Mouse (Mus musculus) limb, embryonic 11.5 days (tissue): ENCODE data around the gene Chrnb4. TPM values are rescaled to one million over a fixed set of nuclear protein-coding genes. Genes with fewer than 3 reads are reported as not detected.

Experiments
- ATAC-seq: fragments of 200-750 bp; cut with Nextera tagmentation; 2 replicates; pipeline ENCODE4 v1.8.0; 2017; ENCODE audit warnings: low read depth; ENCODE audit not compliant: insufficient number of reproducible peaks, low FRiP score, low TSS enrichment
- DNase-seq: peaks from one replicate; pipeline ENCODE4 v3.0.0-alpha.2; 2015; ENCODE audit warnings: low spot score
- H3K27ac ChIP-seq: fragments of 300-500 bp; sonication (generic); replicated peaks from 2 replicates; pipeline ENCODE4 v1.5.1; 2014; ENCODE audit warnings: low read depth, mild to moderate bottlenecking, low read length
- H3K27me3 ChIP-seq: fragments of 300-500 bp; sonication (generic); 2 replicates; pipeline ENCODE4 v1.6.1; 2014; ENCODE audit warnings: mild to moderate bottlenecking, low read length, mixed read lengths; ENCODE audit not compliant: control insufficient read depth, insufficient read depth
- H3K36me3 ChIP-seq: fragments of 300-500 bp; sonication (generic); 2 replicates; pipeline ENCODE4 v1.6.1; 2014; ENCODE audit warnings: mild to moderate bottlenecking, low read length, moderate library complexity, mixed read lengths; ENCODE audit not compliant: control insufficient read depth, insufficient read depth
- H3K4me1 ChIP-seq: fragments of 300-500 bp; sonication (generic); 2 replicates; pipeline ENCODE4 v1.6.1; 2014; ENCODE audit warnings: low read length, mixed read lengths; ENCODE audit not compliant: control insufficient read depth, insufficient read depth
- H3K4me2 ChIP-seq: fragments of 300-500 bp; sonication (generic); 2 replicates; pipeline ENCODE4 v1.6.1; 2014; ENCODE audit warnings: low read depth, mild to moderate bottlenecking, moderate library complexity; ENCODE audit not compliant: severe bottlenecking
- H3K4me3 ChIP-seq: fragments of 300-500 bp; sonication (generic); 2 replicates; pipeline ENCODE4 v1.5.1; 2014; ENCODE audit warnings: low read depth, low read length
- H3K9ac ChIP-seq: fragments of 300-500 bp; sonication (generic); 2 replicates; pipeline ENCODE4 v1.6.1; 2014; ENCODE audit warnings: mild to moderate bottlenecking, low read length
- H3K9me3 ChIP-seq: fragments of 300-500 bp; sonication (generic); 2 replicates; pipeline ENCODE4 v1.6.1; 2016; ENCODE audit warnings: low read length; ENCODE audit not compliant: control insufficient read depth
- WGBS: fragments of 180-500 bp; shearing (Covaris S2); extraction: QIAGEN DNeasy Blood & Tissue Kit; methylation state at CpG from one replicate; pipeline ENCODE4 v1.1.7; 2014; 5-methylcytosine and 5-hydroxymethylcytosine counted together
- polyA plus RNA-seq: library from polyadenylated mRNA; unstranded; fragments of >200 nt; fragmentation: Nextera tagmentation; extraction: Ambion mirVana; gene quantifications from 2 replicates; pipeline ENCODE4 v1.2.1, GENCODE M21; 2014

The Chrnb4 gene
- polyA plus RNA-seq, 1 experiment from 2014 or later, result 0.07 TPM

DNA sequence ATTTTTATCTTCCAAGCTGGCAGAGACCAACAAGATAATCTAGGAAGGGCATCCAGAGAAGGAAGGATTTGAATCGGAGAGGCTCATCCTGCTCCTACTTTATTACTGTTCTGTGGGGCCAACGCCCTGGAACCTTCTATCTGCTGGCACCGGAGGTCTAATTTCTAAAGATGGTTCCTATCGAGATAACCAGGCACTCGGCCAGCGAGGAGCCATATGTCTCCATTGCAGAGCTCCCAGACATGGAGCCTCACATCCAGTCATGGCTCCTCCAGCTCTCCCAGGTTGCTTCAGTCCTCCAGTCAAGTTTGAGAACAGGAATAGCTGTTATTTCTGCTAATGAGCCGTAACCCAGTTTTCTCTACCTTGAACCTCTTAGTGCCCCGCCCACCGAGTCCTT, 16.7 kb upstream of the Chrnb4 start:
- WGBS, result 88% methylated on average over 9 of the region's 9 CpGs
- no peak for ATAC-seq
- Histone ChIP-seq H3K9me3 (no peaks in the 10 kb centered on the region), H3K9ac (no peak overlapping the region), H3K27me3 (no peaks in the 10 kb centered on the region), H3K36me3 (no peaks in the 10 kb centered on the region), H3K4me3 (no peak overlapping the region), H3K4me2 (no peak overlapping the region), H3K4me1 (peaks cover 10% of the 10 kb centered on the region), H3K27ac (no peak overlapping the region)
- no peak for DNase-seq

DNA sequence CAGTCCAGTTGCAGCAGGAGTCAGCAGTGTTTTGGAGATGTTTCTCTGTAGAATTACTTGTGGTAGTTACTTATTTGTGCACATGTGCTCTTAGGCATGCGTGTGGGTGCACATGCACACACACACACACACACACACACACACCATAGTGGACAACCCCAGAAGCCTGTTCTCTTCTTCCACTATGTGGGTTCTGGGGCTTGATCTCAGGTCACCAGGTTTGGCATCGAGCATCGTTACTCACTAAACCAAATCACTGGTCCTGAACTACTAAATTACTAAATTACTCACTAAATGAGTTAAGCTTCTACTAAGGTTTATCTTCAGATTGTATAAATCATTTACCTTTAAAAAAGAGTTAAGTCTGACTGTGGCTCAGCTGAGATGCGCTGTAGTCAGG, 9.5 kb upstream of the Chrnb4 start:
- Histone ChIP-seq H3K27ac (no peak overlapping the region), H3K4me2 (no peak overlapping the region), H3K9ac (no peak overlapping the region), H3K9me3 (no peaks in the 10 kb centered on the region), H3K27me3 (no peaks in the 10 kb centered on the region), H3K4me3 (no peak overlapping the region), H3K4me1 (no peaks in the 10 kb centered on the region), H3K36me3 (no peaks in the 10 kb centered on the region)
- WGBS, result 91% methylated on average over 4 of the region's 4 CpGs
- DNase-seq (no peak), ATAC-seq (no peak)

- ATAC-seq (no peak), DNase-seq (no peak)
- no peak overlapping the region for H3K4me2 ChIP-seq
- H3K4me1 ChIP-seq, result no peaks in the 10 kb centered on the region
- no peaks in the 10 kb centered on the region for H3K36me3 ChIP-seq
- no peak overlapping the region for H3K9ac ChIP-seq
- H3K27ac ChIP-seq, result no peak overlapping the region
- H3K27me3 ChIP-seq, result no peaks in the 10 kb centered on the region
- WGBS, result 93% methylated on average over 2 of the region's 2 CpGs
- no peak overlapping the region for H3K4me3 ChIP-seq
- H3K9me3 ChIP-seq, result no peaks in the 10 kb centered on the region
Measured at GRCm38 (mm10) chr9:55055386-55055930, 6.9 kb upstream of the Chrnb4 start.

GRCm38 (mm10) chr9:55046764-55047163, 1.8 kb downstream of the Chrnb4 start:
- Histone ChIP-seq H3K9ac (no peak overlapping the region), H3K4me3 (no peak overlapping the region), H3K36me3 (no peaks in the 10 kb centered on the region), H3K4me2 (no peak overlapping the region), H3K4me1 (0 out of 2 replicates have a peak, but pooled peaks cover 2% of the 10 kb centered on the region), H3K27me3 (no peaks in the 10 kb centered on the region), H3K9me3 (no peaks in the 10 kb centered on the region), H3K27ac (no peak overlapping the region)
- WGBS, result 0% methylated on average over 3 of the region's 3 CpGs
- DNase-seq (no peak), ATAC-seq (no peak)

- Histone ChIP-seq H3K27me3 (no peaks in the 10 kb centered on the region), H3K4me2 (no peak overlapping the region), H3K4me1 (0 out of 2 replicates have a peak, but pooled peaks cover 2% of the 10 kb centered on the region), H3K9me3 (no peaks in the 10 kb centered on the region), H3K9ac (no peak overlapping the region), H3K36me3 (no peaks in the 10 kb centered on the region), H3K27ac (no peak overlapping the region), H3K4me3 (no peak overlapping the region)
- WGBS, result 80% methylated on average over 2 of the region's 2 CpGs
- DNase-seq (no peak), ATAC-seq (no peak)
Measured at GRCm38 (mm10) chr9:55045001-55045400, 3.6 kb downstream of the Chrnb4 start.

- ATAC-seq (no peak), DNase-seq (no peak)
- H3K9ac ChIP-seq, result no peak overlapping the region
- no peak overlapping the region for H3K27ac ChIP-seq
- H3K4me2 ChIP-seq, result no peak overlapping the region
- H3K4me3 ChIP-seq, result no peak overlapping the region
- H3K27me3 ChIP-seq, result no peaks in the 10 kb centered on the region
- no peaks in the 10 kb centered on the region for H3K9me3 ChIP-seq
- H3K36me3 ChIP-seq, result no peaks in the 10 kb centered on the region
- H3K4me1 ChIP-seq, result 0 out of 2 replicates have a peak, but pooled peaks cover 2% of the 10 kb centered on the region
- 13% methylated on average over 8 of the region's 8 CpGs for WGBS
Measured at GRCm38 (mm10) chr9:55043688-55044087, 4.9 kb downstream of the Chrnb4 start.

- Histone ChIP-seq H3K9ac (no peak overlapping the region), H3K9me3 (no peaks in the 10 kb centered on the region), H3K27me3 (no peaks in the 10 kb centered on the region), H3K4me3 (no peak overlapping the region), H3K27ac (no peak overlapping the region), H3K4me1 (no peaks in the 10 kb centered on the region), H3K4me2 (no peak overlapping the region), H3K36me3 (no peaks in the 10 kb centered on the region)
- ATAC-seq (no peak), DNase-seq (no peak)
- whole genome bisulfite sequencing, result 52% methylated on average over 2 of the region's 2 CpGs
Measured at GRCm38 (mm10) chr9:55041389-55041788, 7.2 kb downstream of the Chrnb4 start.

DNA sequence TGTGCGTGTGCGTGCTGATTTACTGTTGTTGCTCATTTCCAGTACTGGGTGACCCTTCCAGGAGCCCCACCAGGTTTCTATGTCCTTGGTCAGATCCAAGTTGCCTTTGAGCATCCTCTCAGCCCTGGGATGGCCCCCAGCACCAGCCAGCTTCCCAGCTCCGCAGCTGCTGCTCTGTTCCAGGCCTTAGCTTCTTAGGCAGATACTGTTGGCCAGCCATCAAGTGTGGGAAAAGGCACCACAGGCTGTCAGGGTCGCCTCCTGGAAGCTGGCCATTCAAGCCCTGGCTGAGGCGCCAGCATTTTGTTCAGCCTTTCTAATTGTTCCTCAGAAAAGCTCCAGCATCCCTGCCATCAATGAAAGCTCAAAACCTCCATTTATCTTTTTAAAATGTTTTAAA, 8.6 kb downstream of the Chrnb4 start:
- H3K27ac ChIP-seq, result no peak overlapping the region
- H3K4me2 ChIP-seq, result no peak overlapping the region
- 73% methylated on average over 5 of the region's 5 CpGs for WGBS
- DNase-seq, result no peak
- no peak overlapping the region for H3K4me3 ChIP-seq
- H3K36me3 ChIP-seq, result no peaks in the 10 kb centered on the region
- ATAC-seq, result no peak
- no peaks in the 10 kb centered on the region for H3K4me1 ChIP-seq
- H3K9me3 ChIP-seq, result no peaks in the 10 kb centered on the region
- no peak overlapping the region for H3K9ac ChIP-seq
- H3K27me3 ChIP-seq, result no peaks in the 10 kb centered on the region

DNA sequence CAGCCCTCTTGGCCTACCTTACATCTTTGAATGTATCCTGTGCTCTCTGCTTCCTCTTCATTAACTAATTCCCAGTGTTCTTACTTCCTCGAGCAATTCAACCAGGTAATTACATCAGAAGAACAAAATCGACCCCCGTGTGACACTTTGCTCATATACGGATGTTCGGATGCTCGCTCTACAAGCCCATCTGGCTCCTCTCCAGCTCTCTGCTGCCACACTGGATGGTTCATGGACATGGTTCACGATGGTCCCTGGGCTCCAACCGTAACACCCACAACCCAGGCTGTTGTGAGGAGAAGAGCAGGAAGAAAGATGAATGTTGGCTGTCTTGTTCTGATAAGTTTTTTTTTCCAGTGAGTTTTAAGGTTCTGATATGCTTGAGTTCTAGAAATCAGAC, 9.6 kb downstream of the Chrnb4 start:
- no peak overlapping the region for H3K4me2 ChIP-seq
- no peak for ATAC-seq
- no peak for DNase-seq
- no peaks in the 10 kb centered on the region for H3K36me3 ChIP-seq
- no peaks in the 10 kb centered on the region for H3K27me3 ChIP-seq
- H3K9me3 ChIP-seq, result no peaks in the 10 kb centered on the region
- no peaks in the 10 kb centered on the region for H3K4me1 ChIP-seq
- no peak overlapping the region for H3K4me3 ChIP-seq
- H3K27ac ChIP-seq, result no peak overlapping the region
- no peak overlapping the region for H3K9ac ChIP-seq
- WGBS, result 81% methylated on average over 8 of the region's 8 CpGs
